Mouse (Mus musculus) testis, adult 2 months (tissue): ENCODE data around the gene Hoxc11. TPM values are rescaled to one million over a fixed set of nuclear protein-coding genes. Genes with fewer than 3 reads are reported as not detected.

Experiments
- H3K27ac ChIP-seq: fragments of 200-500 bp; 2 replicates; pipeline ENCODE4 v1.5.1; 2012; ENCODE audit warnings: low read depth, low read length; ENCODE audit not compliant: control insufficient read depth, insufficient read depth
- H3K27me3 ChIP-seq: fragments of 200-500 bp; 2 replicates; pipeline ENCODE4 v1.6.1; 2012; ENCODE audit warnings: mild to moderate bottlenecking, low read length, moderate library complexity; ENCODE audit not compliant: control insufficient read depth, insufficient read depth
- H3K36me3 ChIP-seq: fragments of 200-500 bp; 2 replicates; pipeline ENCODE4 v1.6.1; 2012; ENCODE audit warnings: mild to moderate bottlenecking, low read length; ENCODE audit not compliant: control insufficient read depth, insufficient read depth
- H3K4me1 ChIP-seq: fragments of 200-500 bp; 2 replicates; pipeline ENCODE4 v1.6.1; 2012; ENCODE audit warnings: low read length; ENCODE audit not compliant: control insufficient read depth, insufficient read depth
- H3K4me3 ChIP-seq: fragments of 200-500 bp; 2 replicates; pipeline ENCODE4 v1.5.1; 2012; ENCODE audit warnings: low read depth, mild to moderate bottlenecking, low read length, moderate library complexity, mixed read lengths; ENCODE audit not compliant: control insufficient read depth
- CTCF ChIP-seq: fragments of 200-500 bp; IDR thresholded peaks from 2 replicates; pipeline ENCODE4 v1.5.1; 2012; ENCODE audit warnings: low read depth, mild to moderate bottlenecking, inconsistent platforms, low read length, moderate library complexity; ENCODE audit not compliant: control insufficient read depth, insufficient read depth, insufficient replicate concordance
- POLR2A ChIP-seq: fragments of 200-500 bp; IDR thresholded peaks from 2 replicates; pipeline ENCODE4 v1.6.1; 2012; ENCODE audit warnings: low read depth, mild to moderate bottlenecking, inconsistent platforms, low read length, moderate library complexity; ENCODE audit not compliant: control insufficient read depth
- polyA plus RNA-seq: library from polyadenylated mRNA; depleted of rRNA; stranded (reverse); fragments of >200 nt; gene quantifications from 2 replicates; pipeline ENCODE4 v1.2.3, GENCODE M21; 2012; rRNA removed

Hoxc11 gene
- not detected in 2 replicates for polyA plus RNA-seq

DNA sequence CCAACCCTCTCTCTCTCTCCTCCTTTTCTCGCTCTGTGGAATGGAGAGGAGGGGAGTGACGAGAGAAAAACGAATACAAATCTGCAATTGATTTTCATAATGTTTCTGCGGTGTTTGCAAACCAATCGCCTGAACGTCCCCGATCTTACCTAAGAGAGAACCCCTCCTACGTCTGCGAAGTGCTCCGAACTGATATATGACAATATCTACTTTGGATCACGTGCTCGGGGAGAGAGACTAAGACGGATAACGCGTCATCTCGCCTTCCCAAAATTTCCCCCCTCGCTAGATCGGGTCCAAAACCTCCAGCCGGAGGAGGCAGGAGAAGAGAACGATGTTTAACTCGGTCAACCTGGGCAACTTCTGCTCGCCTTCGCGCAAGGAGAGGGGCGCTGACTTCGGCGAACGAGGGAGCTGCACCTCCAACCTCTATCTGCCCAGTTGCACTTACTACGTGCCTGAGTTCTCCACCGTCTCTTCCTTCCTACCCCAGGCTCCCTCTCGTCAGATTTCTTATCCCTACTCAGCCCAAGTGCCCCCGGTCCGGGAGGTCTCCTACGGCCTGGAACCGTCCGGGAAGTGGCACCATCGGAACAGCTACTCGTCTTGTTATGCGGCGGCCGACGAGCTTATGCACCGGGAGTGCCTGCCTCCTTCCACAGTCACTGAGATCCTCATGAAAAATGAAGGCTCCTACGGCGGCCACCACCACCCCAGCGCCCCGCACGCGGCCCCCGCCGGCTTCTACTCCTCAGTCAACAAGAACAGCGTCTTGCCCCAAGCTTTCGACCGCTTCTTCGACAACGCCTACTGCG lies at the start of gene Hoxc11:
Gene Hoxc11, plus strand, starts transcription at position 236 of the 815 bp plus-strand sequence.
- H3K27me3 ChIP-seq = peaks cover 12% of the 10 kb centered on the region
- H3K4me3 ChIP-seq = no peak within 1 kb of the TSS
- no peak within 1 kb of the TSS for H3K27ac ChIP-seq
- TF ChIP-seq POLR2A = no peak
- TF ChIP-seq CTCF = no peak
- peaks cover 4% of the 10 kb centered on the region; the same call in 1 of the 2 replicates for H3K4me1 ChIP-seq
- no peaks in the 10 kb centered on the region for H3K36me3 ChIP-seq

GRCm38 (mm10) chr15:102904946-102905345 lies 49.3 kb upstream of the Hoxc11 start:
- TF ChIP-seq CTCF (no peak), POLR2A (no peak)
- peaks cover 2% of the 10 kb centered on the region; the same call in 1 of the 2 replicates for H3K27me3 ChIP-seq

GRCm38 (mm10) chr15:102909536-102909935 lies 44.7 kb upstream of the Hoxc11 start:
- Histone ChIP-seq H3K36me3 (no peaks in the 10 kb centered on the region), H3K4me3 (no peak overlapping the region), H3K27ac (no peak overlapping the region), H3K27me3 (peaks cover 5% of the 10 kb centered on the region; the same call in 1 of the 2 replicates), H3K4me1 (peaks cover 8% of the 10 kb centered on the region)
- TF ChIP-seq CTCF (no peak), POLR2A (no peak)

More at GRCm38 (mm10) chr15:102904946-102905345, 49.3 kb upstream of the Hoxc11 start:
- Histone ChIP-seq H3K27ac (no peak overlapping the region), H3K36me3 (no peaks in the 10 kb centered on the region), H3K4me1 (no peaks in the 10 kb centered on the region; the same call in 1 of the 2 replicates), H3K4me3 (no peak overlapping the region)

- no peak overlapping the region for H3K27ac ChIP-seq
- peaks cover 5% of the 10 kb centered on the region; the same call in 1 of the 2 replicates for H3K27me3 ChIP-seq
- no peaks in the 10 kb centered on the region for H3K36me3 ChIP-seq
- H3K4me1 ChIP-seq = peaks cover 8% of the 10 kb centered on the region
- TF ChIP-seq CTCF = no peak
- H3K4me3 ChIP-seq = peak overlapping the region; percentile 32
Measured at GRCm38 (mm10) chr15:102910038-102910437, 44.2 kb upstream of the Hoxc11 start.

GRCm38 (mm10) chr15:102910496-102911095 lies 43.6 kb upstream of the Hoxc11 start:
- Histone ChIP-seq H3K36me3 (no peaks in the 10 kb centered on the region), H3K27me3 (peaks cover 5% of the 10 kb centered on the region; the same call in 1 of the 2 replicates), H3K4me1 (peaks cover 8% of the 10 kb centered on the region), H3K4me3 (no peak overlapping the region; the same call in 1 of the 2 replicates), H3K27ac (no peak overlapping the region)
- no peak for TF ChIP-seq CTCF
- no peak for TF ChIP-seq POLR2A

GRCm38 (mm10) chr15:102913038-102913585 lies 41.1 kb upstream of the Hoxc11 start:
- TF ChIP-seq CTCF (no peak), POLR2A (no peak)
- peaks cover 5% of the 10 kb centered on the region; the same call in 1 of the 2 replicates for H3K27me3 ChIP-seq

More at GRCm38 (mm10) chr15:102913038-102913585, 41.1 kb upstream of the Hoxc11 start:
- no peak overlapping the region for H3K27ac ChIP-seq
- H3K4me1 ChIP-seq = peaks cover 8% of the 10 kb centered on the region
- H3K4me3 ChIP-seq = no peak overlapping the region; the same call in 1 of the 2 replicates
- no peaks in the 10 kb centered on the region for H3K36me3 ChIP-seq
